Mouse (Mus musculus) neutrophil, adult 65 days (primary cell): ENCODE data around the gene F13b. TPM values are rescaled to one million over a fixed set of nuclear protein-coding genes. Genes with fewer than 3 reads are reported as not detected.

Experiments used
- total RNA-seq: library from RNA; stranded (reverse); gene quantifications from 2 replicates; pipeline ENCODE4 v1.2.4, GENCODE M21; 2023

F13b gene
- not detected in 2 replicates for total RNA-seq

GRCm38 (mm10) chr1:139501258-139501752, at the start of gene F13b:
F13b (plus strand) TSS chr1:139501702.

GRCm38 (mm10) chr1:139454340-139455225, 46.9 kb upstream of the F13b start, which contains the start of gene Aspm:
Aspm (plus strand) TSS chr1:139454772.

GRCm38 (mm10) chr1:139560024-139560423, 58.5 kb downstream of the F13b start, which contains the start of gene Cfhr1:
Cfhr1 (minus strand) TSS chr1:139560272.

Other genes starting within 250 kb of the F13b start
- not detected in 2 replicates for gene Crb1, start 124.6 kb upstream of the F13b start, total RNA-seq
- 7.6 and 9.3 TPM in 2 replicates for gene Zbtb41, start 79.4 kb upstream of the F13b start, total RNA-seq
- 27.3 and 28.2 TPM in 2 replicates for gene Aspm, start 46.9 kb upstream of the F13b start, total RNA-seq
- gene Cfhr1, start 58.6 kb downstream of the F13b start, total RNA-seq = not detected in 2 replicates